Mouse (Mus musculus) lung, adult 2 months (tissue): ENCODE results near the gene Cage1.

Source experiments
- CTCF ChIP-seq: fragments of 200-500 bp; IDR thresholded peaks from 2 replicates; pipeline ENCODE4 v1.5.1; 2011; ENCODE audit warnings: mild to moderate bottlenecking, low read length, control low read depth; ENCODE audit not compliant: insufficient read depth
- POLR2A ChIP-seq: fragments of 200-500 bp; IDR thresholded peaks from 2 replicates; pipeline ENCODE4 v1.6.1; 2011; ENCODE audit warnings: low read depth, mild to moderate bottlenecking, control low read depth, low read length, borderline replicate concordance; ENCODE audit errors: extremely low read depth

GRCm38 (mm10) chr13:38064854-38065663 lies 28.2 kb upstream of the Cage1 start:
- TF ChIP-seq POLR2A (no peak), CTCF (peak; percentile 64; the same call in 1 of the 2 replicates)
